Mouse (Mus musculus) embryonic facial prominence, embryonic 11.5 days (tissue): ENCODE results near the gene Frem3. TPM values are rescaled to one million over a fixed set of nuclear protein-coding genes. Genes with fewer than 3 reads are reported as not detected.
"Not testable (repeated sequence)": the region's sequence is repeated elsewhere in the genome, so short reads cannot be mapped to it uniquely, and the experiment has no call there.

ENCODE experiments used
- ATAC-seq: fragments of 200-750 bp; cut with Nextera tagmentation; replicated peaks from 2 replicates; pipeline ENCODE4 v1.8.0; 2017; ENCODE audit warnings: low read depth; ENCODE audit not compliant: insufficient number of reproducible peaks, low FRiP score, low TSS enrichment
- DNase-seq: peaks from one replicate; pipeline ENCODE4 v3.0.0-alpha.2; 2015; ENCODE audit warnings: low spot score
- H3K27ac ChIP-seq: fragments of 300-500 bp; sonication (generic); replicated peaks from 2 replicates; pipeline ENCODE4 v1.5.1; 2014; ENCODE audit warnings: mild to moderate bottlenecking, low read depth, low read length, control low read depth
- H3K27me3 ChIP-seq: fragments of 300-500 bp; sonication (generic); 2 replicates; pipeline ENCODE4 v1.6.1; 2014; ENCODE audit warnings: mild to moderate bottlenecking, low read length, moderate library complexity, mixed read lengths; ENCODE audit not compliant: control insufficient read depth, insufficient read depth
- H3K36me3 ChIP-seq: fragments of 300-500 bp; sonication (generic); replicated peaks from 2 replicates; pipeline ENCODE4 v1.6.1; 2014; ENCODE audit warnings: low read depth, mild to moderate bottlenecking, low read length, moderate library complexity, mixed read lengths; ENCODE audit not compliant: control insufficient read depth, insufficient read depth
- H3K4me1 ChIP-seq: fragments of 300-500 bp; sonication (generic); 2 replicates; pipeline ENCODE4 v1.6.1; 2014; ENCODE audit warnings: low read length, mixed read lengths; ENCODE audit not compliant: control insufficient read depth, insufficient read depth
- H3K4me2 ChIP-seq: fragments of 300-500 bp; sonication (generic); 2 replicates; pipeline ENCODE4 v1.6.1; 2014; ENCODE audit warnings: low read depth, mild to moderate bottlenecking, control low read depth, low read length, moderate library complexity
- H3K4me3 ChIP-seq: fragments of 300-500 bp; sonication (generic); 2 replicates; pipeline ENCODE4 v1.5.1; 2014; ENCODE audit warnings: low read depth, low read length, control low read depth
- H3K9ac ChIP-seq: fragments of 300-500 bp; sonication (generic); replicated peaks from 2 replicates; pipeline ENCODE4 v1.6.1; 2014; ENCODE audit warnings: mild to moderate bottlenecking, control low read depth, low read length
- H3K9me3 ChIP-seq: fragments of 300-500 bp; sonication (generic); replicated peaks from 2 replicates; pipeline ENCODE4 v1.6.1; 2016; ENCODE audit warnings: mild to moderate bottlenecking, low read length, inconsistent platforms, mixed read lengths; ENCODE audit not compliant: control insufficient read depth
- WGBS: fragments of 180-500 bp; shearing (Covaris S2); extraction: QIAGEN DNeasy Blood & Tissue Kit; methylation state at CpG from one replicate; pipeline ENCODE4 v1.1.7; 2014; 5-methylcytosine and 5-hydroxymethylcytosine counted together
- polyA plus RNA-seq: library from polyadenylated mRNA; unstranded; fragments of >200 nt; fragmentation: Nextera tagmentation; extraction: Ambion mirVana; gene quantifications from 2 replicates; pipeline ENCODE4 v1.2.1, GENCODE M21; 2014

Frem3 gene
- polyA plus RNA-seq, 1 experiment from 2014 or later = not detected

DNA sequence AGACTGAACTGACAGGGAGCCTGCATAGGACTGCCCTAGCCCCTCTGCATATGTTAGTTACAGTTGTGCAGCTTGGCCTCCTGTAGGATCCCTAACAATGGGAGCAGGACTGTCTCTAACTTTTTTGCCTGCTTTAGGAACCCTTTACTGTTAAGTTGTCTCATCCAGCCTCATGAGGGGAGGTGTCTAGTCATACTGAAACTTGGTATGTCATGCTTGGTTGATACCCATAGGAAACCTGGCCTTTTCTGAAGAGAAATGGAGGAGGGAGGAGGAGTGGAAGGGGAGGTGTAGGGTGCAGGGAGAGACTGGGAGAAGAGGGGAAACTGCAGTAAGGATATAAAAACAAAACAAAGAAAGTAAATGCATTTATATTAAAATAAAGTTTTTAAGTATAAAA, 121.4 kb downstream of the Frem3 start:
- Histone ChIP-seq H3K36me3 (peaks cover 8% of the 10 kb centered on the region), H3K4me3 (no peak overlapping the region), H3K4me1 (no peaks in the 10 kb centered on the region), H3K9me3 (no peaks in the 10 kb centered on the region), H3K27me3 (no peaks in the 10 kb centered on the region), H3K4me2 (no peak overlapping the region), H3K9ac (no peak overlapping the region), H3K27ac (no peak overlapping the region)
- no peak for DNase-seq
- ATAC-seq = no peak

DNA sequence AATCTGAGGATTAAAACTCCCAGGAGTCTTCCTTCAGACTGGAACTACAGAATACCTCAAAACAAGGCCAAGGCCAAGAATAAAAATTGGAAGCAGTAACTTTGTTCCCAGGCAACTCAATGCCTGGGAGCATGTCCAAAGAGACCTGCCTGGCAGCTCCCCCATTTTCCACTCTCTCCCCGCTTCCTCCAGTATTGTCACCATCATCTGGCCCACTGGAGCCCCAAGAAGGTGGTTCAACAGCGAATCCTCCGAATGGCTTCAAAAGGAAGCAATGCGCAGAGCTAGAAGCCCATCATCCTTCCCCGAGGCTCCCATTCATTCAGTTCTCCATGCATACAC, 127.1 kb downstream of the Frem3 start:
- no peak for ATAC-seq
- H3K4me2 ChIP-seq = peak overlapping the region; percentile 76
- no peaks in the 10 kb centered on the region for H3K4me1 ChIP-seq
- no peaks in the 10 kb centered on the region for H3K27me3 ChIP-seq
- 0% methylated on average over 5 of the region's 5 CpGs for WGBS
- peak; percentile 2 for DNase-seq
- H3K4me3 ChIP-seq = peak overlapping the region; percentile 92
- peak overlapping the region; percentile 97 for H3K9ac ChIP-seq
- H3K9me3 ChIP-seq = no peaks in the 10 kb centered on the region
- H3K27ac ChIP-seq = peak overlapping the region; percentile 99
- H3K36me3 ChIP-seq = no peaks in the 10 kb centered on the region

DNA sequence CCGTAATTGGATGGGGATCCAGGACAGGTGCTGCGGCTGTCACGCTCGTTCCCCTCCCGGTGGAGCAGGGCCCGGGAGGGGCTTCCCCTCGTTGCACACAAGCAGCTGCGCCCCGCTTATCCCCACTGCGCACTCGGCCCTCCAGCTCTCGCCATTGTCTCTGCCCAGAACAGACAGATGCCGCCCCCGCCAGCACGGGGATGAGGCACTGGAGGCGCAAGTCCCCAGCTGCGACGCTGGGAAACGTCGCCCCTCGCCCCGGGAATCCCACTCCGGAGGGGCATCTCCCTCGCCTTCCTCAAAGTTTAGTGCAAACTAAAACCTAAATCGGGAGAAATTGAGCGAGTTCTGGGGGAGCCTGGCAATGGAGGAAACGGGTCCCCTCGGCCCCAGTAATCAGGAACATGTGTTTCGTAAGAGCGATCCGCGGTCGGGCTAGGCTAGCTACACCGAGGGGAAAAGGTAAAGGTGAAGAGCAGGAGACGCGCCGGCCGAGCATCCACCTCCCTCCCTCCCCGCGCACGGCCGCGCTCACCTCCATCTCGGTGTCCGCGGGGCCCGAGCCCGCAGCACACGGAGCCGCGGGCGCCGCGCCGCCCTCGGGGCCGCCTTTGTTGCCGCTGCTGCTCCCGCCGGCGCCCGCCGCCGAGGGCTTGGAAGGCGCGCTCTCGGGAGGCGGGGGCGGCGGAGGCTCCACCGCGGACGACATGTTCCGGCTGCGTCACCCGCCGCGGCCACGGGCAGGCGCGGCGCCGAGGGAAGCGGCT, 127.7 kb downstream of the Frem3 start:
- H3K27me3 ChIP-seq = no peaks in the 10 kb centered on the region
- H3K4me1 ChIP-seq = no peaks in the 10 kb centered on the region
- peak; percentile 57 for DNase-seq
- H3K27ac ChIP-seq = peak overlapping the region; percentile 99
- H3K4me3 ChIP-seq = peak overlapping the region; percentile 92
- peak; percentile 76 for ATAC-seq
- no peaks in the 10 kb centered on the region for H3K36me3 ChIP-seq
- peak overlapping the region; percentile 76 for H3K4me2 ChIP-seq
- H3K9me3 ChIP-seq = no peaks in the 10 kb centered on the region
- under 1% methylated on average over 74 of the region's 84 CpGs for WGBS
- peak overlapping the region; percentile 97 for H3K9ac ChIP-seq

DNA sequence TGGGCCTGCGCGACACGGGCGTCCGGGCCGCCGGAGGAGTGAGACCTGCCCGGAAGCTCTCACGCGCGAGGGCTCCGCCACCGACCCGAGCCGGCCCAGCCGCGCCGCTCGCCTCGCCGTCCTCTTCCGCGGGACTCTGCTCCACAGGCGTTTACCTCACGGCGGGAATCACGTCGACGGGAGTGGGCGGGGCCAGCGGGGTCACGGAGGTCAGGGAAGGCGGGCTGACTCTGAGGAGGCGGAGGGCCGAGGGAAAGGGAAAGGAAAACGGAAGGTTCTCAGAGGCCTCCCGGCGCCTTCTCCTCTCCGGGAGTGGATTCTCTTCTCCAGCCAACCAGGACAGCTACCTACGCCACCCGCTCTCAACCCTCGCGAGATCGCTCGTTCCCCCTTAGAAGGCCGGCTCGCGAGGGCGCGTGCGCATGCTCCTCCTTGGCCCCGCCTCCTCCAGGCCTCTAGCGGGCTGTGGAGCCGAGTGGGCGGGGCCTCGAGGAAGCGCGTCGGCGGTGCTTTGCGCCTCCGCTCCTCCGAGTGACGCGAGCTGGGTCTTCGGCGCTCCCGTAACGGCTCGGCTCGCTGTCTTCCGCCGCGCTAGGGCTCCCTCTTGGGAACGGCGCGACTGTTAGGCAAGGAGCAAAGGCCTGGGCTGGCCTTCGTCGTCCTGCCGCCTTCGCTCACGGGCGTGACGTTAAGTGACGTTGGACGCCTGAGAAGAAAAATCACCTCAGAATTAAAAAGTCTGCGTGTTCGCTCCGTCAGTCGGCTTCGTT, 128.5 kb downstream of the Frem3 start, which contains the start of gene Smarca5:
Gene Smarca5 (minus strand): TSS at position 343 of the 770 bp plus-strand sequence.
- Histone ChIP-seq H3K4me3 (peak within 1 kb of the TSS; percentile 92), H3K4me2 (peak within 1 kb of the TSS; percentile 76), H3K9ac (peak within 1 kb of the TSS; percentile 97), H3K27ac (peak within 1 kb of the TSS; percentile 99)
- H3K36me3 ChIP-seq, H3K27me3 ChIP-seq, H3K9me3 ChIP-seq, H3K4me1 ChIP-seq: not testable (repeated sequence)
- WGBS = under 1% methylated on average over 76 of the region's 91 CpGs
- peak; percentile 91 for DNase-seq
- peak; percentile 96 for ATAC-seq

DNA sequence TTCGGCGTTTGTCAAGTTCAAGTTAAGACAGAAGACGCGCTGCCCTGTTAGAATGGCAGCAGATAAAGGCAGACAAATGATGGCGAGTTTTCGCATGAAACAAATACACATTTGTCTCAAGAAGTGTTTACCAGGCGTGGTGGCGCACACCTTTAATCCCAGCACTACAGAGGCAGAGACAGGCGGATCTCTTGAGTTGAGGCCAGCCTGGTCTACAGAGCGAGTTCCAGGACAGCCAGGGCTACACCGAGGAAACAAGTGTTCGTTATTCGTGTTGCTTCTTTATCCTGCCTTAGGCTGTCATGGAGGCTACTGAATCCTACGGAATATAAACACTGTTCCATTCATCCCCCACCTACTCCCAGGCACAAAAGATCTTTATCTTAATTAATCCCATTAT, 129.1 kb downstream of the Frem3 start:
- 17% methylated on average over 14 of the region's 14 CpGs for WGBS
- ATAC-seq = peak; percentile 58; the same call in 1 of the 2 replicates

More for the DNA sequence above, 129.1 kb downstream of the Frem3 start:
- H3K4me1 ChIP-seq = no peaks in the 10 kb centered on the region
- H3K4me2 ChIP-seq = peak overlapping the region; percentile 44
- peak overlapping the region; percentile 41 for H3K4me3 ChIP-seq
- H3K36me3 ChIP-seq = no peaks in the 10 kb centered on the region
- H3K27ac ChIP-seq = peak overlapping the region; percentile 99
- DNase-seq = no peak
- H3K9ac ChIP-seq = peak overlapping the region; percentile 64
- no peaks in the 10 kb centered on the region for H3K27me3 ChIP-seq
- no peaks in the 10 kb centered on the region for H3K9me3 ChIP-seq

Other genes with a start within 250 kb of the Frem3 start
- gene Gypa, start 117.3 kb upstream of the Frem3 start, polyA plus RNA-seq = 15.2 and 16.7 TPM in 2 replicates
- gene Smarca5, start 128.4 kb downstream of the Frem3 start, polyA plus RNA-seq = 138 and 161 TPM in 2 replicates